Mouse (Mus musculus) neural tube, embryonic 11.5 days (tissue): ENCODE data around the gene Crybg1. TPM values are rescaled to one million over a fixed set of nuclear protein-coding genes. Genes with fewer than 3 reads are reported as not detected.

Source experiments
- ATAC-seq: fragments of 200-750 bp; cut with Nextera tagmentation; 2 replicates; pipeline ENCODE4 v1.8.0; 2017; ENCODE audit warnings: moderate number of reproducible peaks, mild to moderate bottlenecking, moderate TSS enrichment, moderate library complexity; ENCODE audit not compliant: insufficient read depth, low FRiP score, low TSS enrichment
- DNase-seq: peaks from one replicate; pipeline ENCODE4 v3.0.0-alpha.2; 2015; ENCODE audit warnings: low spot score
- H3K27ac ChIP-seq: fragments of 300-500 bp; sonication (generic); 2 replicates; pipeline ENCODE4 v1.5.1; 2014; ENCODE audit warnings: low read depth, mild to moderate bottlenecking, low read length
- H3K27me3 ChIP-seq: fragments of 300-500 bp; sonication (generic); 2 replicates; pipeline ENCODE4 v1.6.1; 2014; ENCODE audit warnings: mild to moderate bottlenecking, low read length, mixed read lengths; ENCODE audit not compliant: control insufficient read depth, insufficient read depth
- H3K36me3 ChIP-seq: fragments of 300-500 bp; sonication (generic); 2 replicates; pipeline ENCODE4 v1.6.1; 2014; ENCODE audit warnings: mild to moderate bottlenecking, low read length, moderate library complexity, mixed read lengths; ENCODE audit not compliant: control insufficient read depth, insufficient read depth
- H3K4me1 ChIP-seq: fragments of 300-500 bp; sonication (generic); 2 replicates; pipeline ENCODE4 v1.6.1; 2014; ENCODE audit warnings: low read length, mixed read lengths; ENCODE audit not compliant: control insufficient read depth, insufficient read depth
- H3K4me2 ChIP-seq: fragments of 300-500 bp; sonication (generic); 2 replicates; pipeline ENCODE4 v1.6.1; 2014; ENCODE audit warnings: low read depth, mild to moderate bottlenecking, moderate library complexity
- H3K4me3 ChIP-seq: fragments of 300-500 bp; sonication (generic); 2 replicates; pipeline ENCODE4 v1.5.1; 2014; ENCODE audit warnings: low read depth, low read length
- H3K9ac ChIP-seq: fragments of 300-500 bp; sonication (generic); 2 replicates; pipeline ENCODE4 v1.6.1; 2014; ENCODE audit warnings: mild to moderate bottlenecking, low read length
- H3K9me3 ChIP-seq: fragments of 300-500 bp; sonication (generic); 2 replicates; pipeline ENCODE4 v1.6.1; 2016; ENCODE audit warnings: low read length; ENCODE audit not compliant: control insufficient read depth
- WGBS: fragments of 180-500 bp; shearing (Covaris S2); extraction: QIAGEN DNeasy Blood & Tissue Kit; methylation state at CpG from one replicate; pipeline ENCODE4 v1.1.7; 2014; 5-methylcytosine and 5-hydroxymethylcytosine counted together
- polyA plus RNA-seq: library from polyadenylated mRNA; unstranded; fragments of >200 nt; fragmentation: Nextera tagmentation; extraction: Ambion mirVana; gene quantifications from 2 replicates; pipeline ENCODE4 v1.2.1, GENCODE M21; 2014

The Crybg1 gene
- polyA plus RNA-seq, 1 experiment from 2014 or later: 0.05 TPM

- no peak overlapping the region for H3K27ac ChIP-seq
- WGBS: 83% methylated on average over 7 of the region's 7 CpGs
- H3K9ac ChIP-seq: no peak overlapping the region
- no peak overlapping the region for H3K4me3 ChIP-seq
- no peak overlapping the region for H3K4me2 ChIP-seq
- H3K36me3 ChIP-seq: no peaks in the 10 kb centered on the region
- H3K9me3 ChIP-seq: no peaks in the 10 kb centered on the region
- H3K4me1 ChIP-seq: 0 out of 2 replicates have a peak, but pooled peaks cover 2% of the 10 kb centered on the region
- H3K27me3 ChIP-seq: no peaks in the 10 kb centered on the region
- ATAC-seq (no peak), DNase-seq (no peak)
Measured at GRCm38 (mm10) chr10:44069131-44069530, 79.5 kb downstream of the Crybg1 start.

DNA sequence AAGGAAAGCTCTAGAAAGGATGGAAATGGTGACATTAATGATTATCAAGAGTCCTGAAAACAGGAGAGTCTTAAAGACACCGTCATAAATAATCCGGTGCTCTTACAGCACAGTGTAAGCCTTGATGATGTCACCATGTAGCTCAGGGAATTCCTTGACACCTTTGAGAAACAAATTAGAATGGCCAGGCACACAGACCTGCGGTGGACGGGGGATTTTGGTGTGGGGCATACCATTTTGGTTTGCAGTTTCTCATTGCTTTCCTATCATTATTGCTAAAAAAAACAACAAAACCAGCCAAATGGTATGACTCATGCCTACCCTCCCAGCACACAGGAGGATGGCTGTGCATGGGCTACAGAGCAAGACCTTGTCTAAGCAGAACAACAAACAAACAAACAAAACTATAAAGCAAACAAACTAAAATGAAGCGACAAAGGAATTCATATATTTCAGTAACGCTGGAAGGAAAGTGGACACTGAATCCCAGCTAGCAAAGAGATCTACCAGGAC lies 82.7 kb downstream of the Crybg1 start:
- WGBS: 91% methylated on average over 6 of the region's 6 CpGs
- H3K4me3 ChIP-seq: no peak overlapping the region
- ATAC-seq: no peak

GRCm38 (mm10) chr10:44062981-44063380 lies 85.7 kb downstream of the Crybg1 start:
- no peaks in the 10 kb centered on the region for H3K9me3 ChIP-seq
- WGBS: 89% methylated on average over 4 of the region's 4 CpGs
- no peak overlapping the region for H3K27ac ChIP-seq
- no peaks in the 10 kb centered on the region for H3K36me3 ChIP-seq
- no peak overlapping the region for H3K4me3 ChIP-seq
- no peak overlapping the region for H3K4me2 ChIP-seq
- ATAC-seq: no peak
- H3K4me1 ChIP-seq: no peaks in the 10 kb centered on the region
- H3K9ac ChIP-seq: no peak overlapping the region
- no peak for DNase-seq
- no peaks in the 10 kb centered on the region for H3K27me3 ChIP-seq

More for the DNA sequence above, 82.7 kb downstream of the Crybg1 start:
- Histone ChIP-seq H3K9me3 (no peaks in the 10 kb centered on the region), H3K27me3 (no peaks in the 10 kb centered on the region), H3K4me2 (no peak overlapping the region), H3K4me1 (0 out of 2 replicates have a peak, but pooled peaks cover under 1% of the 10 kb centered on the region), H3K36me3 (no peaks in the 10 kb centered on the region), H3K27ac (no peak overlapping the region), H3K9ac (no peak overlapping the region)
- no peak for DNase-seq

GRCm38 (mm10) chr10:44050913-44051312 lies 97.7 kb downstream of the Crybg1 start:
- no peak overlapping the region for H3K4me2 ChIP-seq
- ATAC-seq: no peak
- DNase-seq: no peak
- H3K4me3 ChIP-seq: no peak overlapping the region
- no peak overlapping the region for H3K9ac ChIP-seq
- no peaks in the 10 kb centered on the region for H3K36me3 ChIP-seq
- H3K4me1 ChIP-seq: no peaks in the 10 kb centered on the region
- H3K27ac ChIP-seq: no peak overlapping the region
- H3K27me3 ChIP-seq: no peaks in the 10 kb centered on the region
- WGBS: 82% methylated on average over 6 of the region's 6 CpGs
- no peaks in the 10 kb centered on the region for H3K9me3 ChIP-seq

DNA sequence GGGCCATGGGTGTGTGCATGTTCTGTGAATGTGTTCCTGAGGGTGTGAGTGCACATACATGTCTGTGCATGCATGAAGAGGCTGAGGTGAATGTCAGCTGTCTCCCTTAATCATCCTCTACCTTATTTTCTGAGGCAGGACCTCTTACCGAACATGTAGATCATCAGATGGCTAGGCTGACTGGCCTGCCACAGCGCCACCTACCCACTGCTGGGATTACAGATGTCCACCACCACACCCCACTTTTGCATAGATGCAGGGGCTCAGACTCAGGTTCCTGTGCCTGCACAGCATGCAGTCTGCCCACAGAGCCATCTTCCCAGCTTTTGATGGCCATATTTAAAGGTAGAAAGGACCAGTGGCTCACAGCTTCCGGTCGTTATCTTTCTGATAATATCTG lies 103.9 kb downstream of the Crybg1 start:
- 73% methylated on average over 4 of the region's 4 CpGs for WGBS
- ATAC-seq: no peak

DNA sequence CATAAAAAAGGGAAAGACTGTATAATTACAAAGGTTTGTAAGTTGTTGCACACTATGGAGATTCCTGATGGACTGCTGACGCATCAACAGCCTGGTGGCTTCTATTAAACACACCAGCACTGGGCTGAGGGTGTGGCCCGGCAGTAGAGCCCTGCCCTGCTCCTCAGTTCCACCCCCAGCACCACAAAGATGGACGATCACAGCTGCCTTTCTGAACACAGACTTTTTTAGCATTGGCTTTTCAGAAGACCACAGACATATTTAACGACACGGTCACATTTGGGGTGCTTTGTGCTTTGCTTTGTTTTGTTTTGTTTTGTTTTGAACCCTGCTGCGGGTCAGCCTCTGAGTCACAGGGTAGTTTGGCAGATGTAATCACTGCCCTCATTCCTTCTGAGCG lies 105.0 kb downstream of the Crybg1 start:
- WGBS: 61% methylated on average over 7 of the region's 7 CpGs
- H3K4me3 ChIP-seq: no peak overlapping the region
- no peaks in the 10 kb centered on the region for H3K27me3 ChIP-seq
- no peak overlapping the region for H3K4me2 ChIP-seq
- H3K36me3 ChIP-seq: no peaks in the 10 kb centered on the region
- H3K9ac ChIP-seq: no peak overlapping the region
- no peaks in the 10 kb centered on the region for H3K9me3 ChIP-seq
- no peak for DNase-seq
- H3K4me1 ChIP-seq: no peaks in the 10 kb centered on the region
- no peak overlapping the region for H3K27ac ChIP-seq
- ATAC-seq: no peak

More for the DNA sequence above, 103.9 kb downstream of the Crybg1 start:
- Histone ChIP-seq H3K4me1 (no peaks in the 10 kb centered on the region), H3K4me2 (no peak overlapping the region), H3K36me3 (no peaks in the 10 kb centered on the region), H3K27me3 (no peaks in the 10 kb centered on the region), H3K9me3 (no peaks in the 10 kb centered on the region), H3K4me3 (no peak overlapping the region), H3K27ac (no peak overlapping the region), H3K9ac (no peak overlapping the region)
- DNase-seq: no peak

- H3K27ac ChIP-seq: no peak overlapping the region
- no peak overlapping the region for H3K9ac ChIP-seq
- H3K4me3 ChIP-seq: no peak overlapping the region
- H3K9me3 ChIP-seq: no peaks in the 10 kb centered on the region
- DNase-seq (no peak), ATAC-seq (no peak)
- H3K36me3 ChIP-seq: no peaks in the 10 kb centered on the region
- WGBS: 90% methylated on average over 2 of the region's 2 CpGs
- no peaks in the 10 kb centered on the region for H3K27me3 ChIP-seq
- no peak overlapping the region for H3K4me2 ChIP-seq
- H3K4me1 ChIP-seq: no peaks in the 10 kb centered on the region
Measured at GRCm38 (mm10) chr10:44039185-44039584, 109.5 kb downstream of the Crybg1 start.

DNA sequence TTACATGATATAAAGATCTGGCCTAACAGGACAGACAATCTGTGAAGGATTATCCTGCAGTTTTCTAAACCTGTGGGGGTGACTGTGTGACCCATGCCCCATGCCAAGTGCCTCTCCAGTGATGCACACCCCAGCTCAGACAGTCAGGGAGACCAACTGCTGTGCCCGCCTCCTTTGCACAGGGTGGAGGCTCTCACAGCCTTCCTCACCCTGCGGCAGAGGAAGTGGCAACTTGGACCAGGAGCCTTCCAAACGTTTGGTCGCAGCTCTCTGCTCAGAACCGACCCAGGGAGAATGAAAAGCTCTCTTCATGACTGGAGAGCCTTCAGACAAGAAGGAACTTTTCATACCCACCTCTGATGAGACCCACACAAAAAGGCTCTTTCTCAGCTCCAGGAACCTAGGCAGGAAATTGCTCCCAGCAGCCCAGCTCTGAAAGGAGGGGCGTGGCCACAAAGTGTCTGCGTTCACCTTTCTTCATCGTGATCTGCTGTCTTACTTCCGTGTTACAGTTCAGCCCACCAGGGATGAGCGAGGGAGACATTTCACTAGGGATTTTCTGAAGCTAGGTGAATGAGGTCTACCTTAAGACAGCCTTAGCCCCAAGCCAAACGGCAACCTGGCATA lies 110.6 kb downstream of the Crybg1 start:
- H3K4me1 ChIP-seq: no peaks in the 10 kb centered on the region
- no peak overlapping the region for H3K4me3 ChIP-seq
- H3K36me3 ChIP-seq: no peaks in the 10 kb centered on the region
- H3K9me3 ChIP-seq: no peaks in the 10 kb centered on the region
- no peaks in the 10 kb centered on the region for H3K27me3 ChIP-seq
- no peak for ATAC-seq
- H3K4me2 ChIP-seq: no peak overlapping the region
- no peak overlapping the region for H3K27ac ChIP-seq
- WGBS: 45% methylated on average over 11 of the region's 11 CpGs
- no peak for DNase-seq
- H3K9ac ChIP-seq: no peak overlapping the region

DNA sequence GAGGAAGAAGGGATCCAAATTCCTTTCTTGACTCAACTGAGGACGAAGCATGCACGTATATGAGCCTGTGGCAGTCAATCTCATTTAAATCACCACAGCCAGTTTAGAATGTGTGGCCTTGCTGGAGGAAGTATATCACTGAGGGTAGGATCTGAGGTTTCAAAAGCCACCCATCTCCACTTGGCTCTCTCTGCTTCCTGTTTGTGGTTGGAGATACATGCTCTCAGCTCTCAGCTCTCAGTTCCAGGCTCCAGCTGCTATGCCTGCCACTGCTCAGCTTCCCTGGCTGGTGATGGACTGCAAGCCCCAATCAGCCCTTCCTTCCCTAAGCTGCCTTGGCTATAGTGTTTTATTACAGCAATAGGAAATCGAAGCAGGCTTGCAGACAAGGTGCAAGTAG lies 119.1 kb downstream of the Crybg1 start:
- Histone ChIP-seq H3K4me3 (no peak overlapping the region), H3K9me3 (no peaks in the 10 kb centered on the region), H3K27me3 (no peaks in the 10 kb centered on the region), H3K4me1 (no peaks in the 10 kb centered on the region), H3K36me3 (no peaks in the 10 kb centered on the region), H3K27ac (no peak overlapping the region), H3K4me2 (no peak overlapping the region), H3K9ac (no peak overlapping the region)
- ATAC-seq (no peak), DNase-seq (no peak)
- WGBS: 72% methylated on average over 3 of the region's 3 CpGs
